Mouse (Mus musculus) right cerebral cortex, postnatal 36 days (tissue): ENCODE data around the gene Psmd2.
A peak's percentile ranks its signal among the peaks of the same experiment; 100 is the strongest.

Experiments used
- DNase-seq, 2 experiments: peaks; one replicate each; pipeline ENCODE4 v3.0.0; 2022; ENCODE audit warnings: low spot score in 2 of 2, mixed read lengths in 1 of 2

Gene Psmd2

GRCm38 (mm10) chr16:20651076-20651946, at the start of gene Psmd2:
TSS of gene Psmd2 (plus strand) at chr16:20651652.
- DNase-seq, result peak; percentile 92 to 94

- no peak for DNase-seq
Observed at GRCm38 (mm10) chr16:20604705-20605104, 46.7 kb upstream of the Psmd2 start.

GRCm38 (mm10) chr16:20610501-20611356, 40.7 kb upstream of the Psmd2 start:
- DNase-seq, result peak in 1 of 2 experiments; percentile 67

- peak; percentile 71 to 80 for DNase-seq
Observed at GRCm38 (mm10) chr16:20611357-20612227, 39.9 kb upstream of the Psmd2 start, which contains the start of the genes Eef1akmt4, Gm49333 and Alg3. TSS of gene Eef1akmt4 (plus strand) at chr16:20611593. TSS of gene Gm49333 (plus strand) at chr16:20611610. TSS of gene Alg3 (minus strand) at chr16:20611735.

- DNase-seq, result no peak
Observed at GRCm38 (mm10) chr16:20619541-20620398, 31.7 kb upstream of the Psmd2 start.

GRCm38 (mm10) chr16:20620399-20620735, 31.1 kb upstream of the Psmd2 start:
- no peak for DNase-seq

GRCm38 (mm10) chr16:20620751-20621190, 30.7 kb upstream of the Psmd2 start:
- DNase-seq, result no peak

GRCm38 (mm10) chr16:20621191-20621990, 30.1 kb upstream of the Psmd2 start, which contains the start of gene Camk2n2:
TSS of gene Camk2n2 (minus strand) at chr16:20621287.
- peak in 1 of 2 experiments; percentile 32 for DNase-seq

GRCm38 (mm10) chr16:20621991-20622685, 29.3 kb upstream of the Psmd2 start:
- DNase-seq, result peak; percentile 59 to 73

- DNase-seq, result no peak
Observed at GRCm38 (mm10) chr16:20623211-20623610, 28.2 kb upstream of the Psmd2 start.

GRCm38 (mm10) chr16:20628871-20629391, 22.5 kb upstream of the Psmd2 start:
- peak in 1 of 2 experiments; percentile 43 for DNase-seq

- no peak for DNase-seq
Observed at GRCm38 (mm10) chr16:20629731-20630634, 21.5 kb upstream of the Psmd2 start, which contains the start of gene Ece2. TSS of gene Ece2 (plus strand) at chr16:20629828.

- DNase-seq, result no peak
Observed at GRCm38 (mm10) chr16:20637410-20637809, 14.0 kb upstream of the Psmd2 start.

GRCm38 (mm10) chr16:20638367-20638766, 13.1 kb upstream of the Psmd2 start:
- DNase-seq, result peak in 1 of 2 experiments; percentile 16

- DNase-seq, result peak in 1 of 2 experiments; percentile 40
Observed at GRCm38 (mm10) chr16:20642161-20642560, 9.3 kb upstream of the Psmd2 start.

GRCm38 (mm10) chr16:20643911-20644310, 7.5 kb upstream of the Psmd2 start:
- DNase-seq, result no peak

- DNase-seq, result no peak
Observed at GRCm38 (mm10) chr16:20651947-20652310, 477 bp downstream of the Psmd2 start.
